Mouse (Mus musculus): ENCODE data around the gene Pde1b.

Pde1b gene

DNA sequence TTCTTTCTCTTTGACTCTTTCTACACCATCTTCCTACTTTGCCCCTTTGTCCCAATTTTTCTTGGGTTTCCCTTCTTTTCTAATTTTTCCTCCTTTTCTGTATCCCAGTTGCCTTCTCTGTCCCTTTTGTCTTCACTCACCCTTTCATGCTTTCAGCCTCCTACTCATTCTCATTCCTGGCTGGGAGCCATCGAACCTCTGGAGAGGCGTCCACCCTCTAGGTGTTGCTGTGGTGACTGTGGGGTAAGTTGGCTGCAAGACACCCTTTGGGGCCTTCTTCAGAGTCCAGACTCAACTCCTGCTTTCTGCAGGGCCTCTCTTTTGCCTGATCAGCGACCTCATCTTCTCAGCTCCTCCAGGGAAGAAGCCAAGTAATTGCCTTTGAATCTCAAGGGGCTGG, 6.5 kb downstream of the Pde1b start:
- no peak for DNase-seq (ENCODE audit: low spot score in 2 of 2)

GRCm38 (mm10) chr15:103511652-103512051, 8.8 kb downstream of the Pde1b start:
- DNase-seq (ENCODE audit: low spot score in 2 of 2): no peak

DNA sequence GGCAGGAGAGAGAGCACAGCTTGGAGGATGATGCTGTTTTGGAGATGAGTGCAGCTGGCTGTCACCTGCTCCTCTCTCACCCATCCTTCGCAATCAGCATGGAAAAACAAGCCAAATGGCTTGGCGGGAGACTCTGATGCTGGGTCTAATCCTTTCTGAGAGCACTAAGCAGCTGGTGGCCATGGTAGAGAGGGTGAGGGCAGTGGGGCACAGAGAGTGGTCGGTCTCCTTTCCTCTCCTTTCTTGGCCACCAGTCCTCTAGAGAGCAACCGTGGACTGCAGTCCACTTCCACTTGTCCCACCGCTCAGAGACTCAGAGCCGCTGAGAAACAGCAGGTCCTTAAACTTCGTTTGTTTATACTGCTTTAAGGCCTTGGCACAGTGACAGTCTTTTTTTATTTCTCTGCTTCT, 10.8 kb downstream of the Pde1b start:
- DNase-seq (ENCODE audit: low spot score in 2 of 2): no peak

DNA sequence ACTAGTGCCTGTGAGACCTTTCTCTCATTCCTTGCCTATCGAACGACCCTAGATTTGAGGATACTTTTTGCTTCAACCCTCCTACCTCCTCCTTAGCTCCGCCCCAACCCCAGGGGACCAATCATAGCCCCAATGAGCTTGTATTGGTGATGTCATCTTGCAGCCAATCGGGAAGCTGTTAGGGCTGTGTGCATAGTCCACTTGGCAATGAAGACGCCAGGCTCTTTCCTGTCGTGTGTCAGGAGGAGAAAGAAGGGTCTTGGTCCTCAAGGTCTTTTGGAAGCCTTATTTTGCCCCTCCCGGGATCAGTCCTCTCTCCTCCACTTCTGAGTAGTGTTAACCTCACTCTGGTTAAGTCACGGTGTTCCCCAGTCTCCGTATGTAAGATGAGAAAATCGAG, 11.3 kb downstream of the Pde1b start:
- DNase-seq (ENCODE audit: low spot score in 2 of 2): peak; percentile 58 to 75

DNA sequence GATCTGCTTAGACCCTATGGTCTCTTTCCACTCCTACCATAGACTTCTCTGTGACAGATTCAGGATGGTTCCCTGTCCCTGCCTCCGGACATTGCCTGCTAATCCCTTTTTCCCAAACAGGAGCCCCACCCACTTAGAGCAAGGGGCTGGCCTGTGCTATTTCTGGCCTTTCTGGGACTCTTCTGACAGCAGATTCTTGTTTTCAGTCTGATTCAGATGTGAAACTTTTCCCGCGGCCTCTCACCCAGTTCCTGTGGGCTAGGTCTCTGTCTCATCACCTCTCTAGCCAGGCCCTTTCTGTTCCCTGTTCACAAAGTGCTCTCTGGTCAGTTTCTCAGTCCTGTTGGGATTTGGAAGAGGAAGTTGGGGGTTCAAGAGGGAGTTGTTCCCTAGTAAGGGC, 12.1 kb downstream of the Pde1b start:
- DNase-seq (ENCODE audit: low spot score in 2 of 2): no peak

- no peak for DNase-seq (ENCODE audit: low spot score in 2 of 2)
Measured at GRCm38 (mm10) chr15:103518600-103519385, 16.0 kb downstream of the Pde1b start.

DNA sequence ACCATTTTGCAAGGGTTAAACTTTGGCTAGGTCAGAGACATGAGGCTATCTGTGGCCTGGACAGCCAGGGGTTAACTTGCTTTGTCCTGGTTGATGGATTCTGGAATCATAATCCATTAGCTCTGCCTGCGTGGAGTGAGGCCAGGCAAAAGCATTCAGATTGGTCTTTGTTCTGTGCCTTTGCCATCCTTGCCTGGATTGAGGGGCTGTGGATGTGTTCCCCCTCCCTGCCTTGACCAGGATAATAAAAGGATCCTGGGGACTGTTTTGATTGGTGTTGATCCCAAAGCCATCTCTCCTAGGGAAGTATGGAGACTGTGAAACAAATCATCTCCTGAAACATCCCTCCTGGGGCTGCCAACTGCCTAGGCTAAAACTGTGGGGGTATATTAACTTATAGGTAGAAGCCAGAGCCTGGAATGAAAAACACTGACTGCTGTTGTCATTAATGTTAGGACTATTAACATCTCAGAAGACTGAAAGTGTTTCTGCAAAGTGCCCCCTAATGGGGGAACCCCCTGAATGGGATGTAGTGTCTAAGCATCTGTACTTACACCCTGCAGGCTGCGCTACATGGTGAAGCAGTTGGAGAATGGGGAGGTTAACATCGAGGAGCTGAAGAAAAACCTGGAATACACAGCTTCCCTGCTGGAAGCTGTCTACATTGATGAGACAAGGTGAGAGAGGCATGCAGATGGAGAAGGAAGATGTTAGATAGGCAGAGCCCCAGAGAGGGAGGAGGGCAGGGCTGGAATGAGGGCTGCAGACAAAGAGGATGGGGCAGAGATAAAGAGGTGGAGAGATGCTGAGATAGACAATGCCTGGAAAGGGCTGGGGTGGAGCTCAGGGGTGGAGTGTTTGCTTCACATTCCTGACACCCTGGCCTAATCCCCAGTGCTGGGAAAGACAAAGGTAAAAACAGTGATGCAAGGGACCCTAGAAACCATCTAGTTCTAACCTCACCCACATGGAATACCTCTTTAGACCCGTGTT, 16.8 kb downstream of the Pde1b start:
- no peak for DNase-seq (ENCODE audit: low spot score in 2 of 2)

- no peak for DNase-seq (ENCODE audit: low spot score in 2 of 2)
Measured at GRCm38 (mm10) chr15:103522458-103523099, 19.7 kb downstream of the Pde1b start.

DNA sequence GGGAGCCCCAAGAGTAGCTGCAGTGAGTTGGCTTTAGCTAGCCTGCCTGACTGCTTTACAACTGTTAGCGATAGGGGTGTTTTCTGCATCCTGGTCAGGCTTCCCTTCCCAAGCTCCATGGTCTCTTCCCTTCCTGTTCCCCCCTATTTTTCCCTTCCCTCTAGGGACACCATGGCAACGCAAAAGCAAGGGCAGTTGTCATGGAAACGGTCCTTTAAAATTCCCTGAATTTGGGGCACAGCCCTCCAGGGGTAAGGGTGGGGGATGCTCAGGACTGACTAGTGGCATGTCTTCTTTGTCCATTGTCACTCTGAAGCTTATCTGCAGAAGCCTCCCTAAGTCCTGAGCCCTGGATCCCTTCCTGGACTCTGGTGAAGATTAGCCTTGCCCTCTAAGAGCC, 20.3 kb downstream of the Pde1b start:
- no peak for DNase-seq (ENCODE audit: low spot score in 2 of 2)

DNA sequence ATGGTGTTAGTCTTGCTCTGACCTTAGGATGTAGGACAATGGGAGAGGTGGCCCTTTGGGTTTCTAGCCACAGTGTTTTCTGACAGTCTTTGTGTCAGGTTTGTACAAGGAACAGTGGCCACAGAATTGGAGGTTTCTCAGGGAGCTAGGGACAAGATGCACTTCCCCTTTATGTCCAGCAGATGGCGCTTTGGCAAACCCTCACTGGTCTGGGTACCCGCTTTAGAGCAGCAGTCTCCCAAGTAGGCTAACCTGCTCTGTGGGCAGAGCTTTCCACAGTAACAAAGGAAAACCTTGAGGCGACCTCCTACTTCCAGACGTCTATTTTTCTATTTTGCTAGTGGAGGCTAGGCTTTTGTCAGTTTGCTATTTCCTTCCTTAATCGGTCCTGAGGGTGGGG, 27.5 kb downstream of the Pde1b start:
- no peak for DNase-seq (ENCODE audit: low spot score in 2 of 2)

DNA sequence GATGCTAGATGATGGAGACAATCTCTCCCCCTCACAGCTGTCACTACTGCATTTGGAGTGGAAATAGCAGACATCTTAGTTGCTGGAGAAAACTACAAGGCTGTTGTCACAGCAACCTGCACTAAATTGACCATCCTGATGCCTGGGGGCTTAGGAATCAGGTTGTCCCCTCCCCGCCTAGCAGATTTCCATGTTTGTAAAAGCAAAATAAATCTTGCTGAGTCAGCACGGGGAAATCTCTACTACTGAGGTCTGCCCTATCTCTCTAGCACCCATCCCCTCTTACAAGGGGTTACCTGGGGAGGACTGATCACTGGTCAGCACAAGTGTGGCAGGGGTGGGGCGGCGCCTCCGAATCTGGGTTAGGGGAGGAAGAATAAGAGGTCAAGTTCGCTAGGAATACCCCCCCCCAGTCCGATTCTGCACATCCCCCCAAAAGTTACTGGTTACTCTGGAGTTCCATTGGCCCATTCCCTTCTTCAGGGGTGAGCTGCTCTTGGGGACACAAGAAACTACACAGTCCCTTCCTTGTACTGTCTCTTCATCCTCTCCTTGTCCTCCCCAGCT, 31.3 kb downstream of the Pde1b start:
- no peak for DNase-seq (ENCODE audit: low spot score in 2 of 2)

- no peak for DNase-seq (ENCODE audit: low spot score in 2 of 2)
Measured at GRCm38 (mm10) chr15:103535030-103535429, 32.2 kb downstream of the Pde1b start.

DNA sequence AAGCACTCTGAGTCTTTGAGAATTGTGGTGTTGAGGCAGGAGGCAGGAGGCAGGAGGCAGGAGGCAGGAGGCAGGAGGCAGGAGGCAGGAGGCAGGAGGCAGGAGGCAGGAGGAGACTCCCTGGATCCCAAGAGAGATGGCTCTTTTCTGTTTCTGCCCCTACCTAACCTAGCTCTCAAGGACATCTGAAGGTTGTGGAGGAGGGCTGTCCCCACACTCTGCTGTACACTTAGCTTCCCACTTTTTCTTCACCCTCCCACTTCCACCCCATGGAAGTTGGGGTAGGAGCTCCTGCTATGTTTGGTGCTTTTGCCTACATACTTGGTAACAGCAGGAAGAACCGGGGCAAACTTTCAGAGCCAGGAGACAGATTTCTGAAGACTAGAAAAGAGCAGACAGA, 33.0 kb downstream of the Pde1b start:
- DNase-seq (ENCODE audit: low spot score in 2 of 2): no peak

DNA sequence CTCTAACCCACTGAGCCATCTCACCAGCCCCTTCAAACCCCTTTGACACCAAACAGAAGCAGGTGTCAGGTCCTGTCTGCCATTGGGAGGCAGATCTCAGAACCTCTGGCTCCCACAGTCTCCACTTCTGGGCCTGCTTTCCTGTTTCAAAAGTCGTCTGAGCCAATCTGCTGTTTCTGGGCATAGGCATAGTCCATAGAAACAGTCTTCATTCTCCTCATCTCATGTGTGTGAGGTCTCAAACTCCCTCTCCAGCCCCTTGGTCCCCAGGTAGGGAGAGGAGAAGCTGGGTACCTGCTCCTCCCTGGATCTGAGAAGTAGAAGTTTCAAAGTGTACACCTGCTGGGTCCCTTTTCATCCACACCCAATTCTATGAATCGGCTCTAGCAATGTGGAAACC, 33.6 kb downstream of the Pde1b start:
- DNase-seq (ENCODE audit: low spot score in 2 of 2): no peak

DNA sequence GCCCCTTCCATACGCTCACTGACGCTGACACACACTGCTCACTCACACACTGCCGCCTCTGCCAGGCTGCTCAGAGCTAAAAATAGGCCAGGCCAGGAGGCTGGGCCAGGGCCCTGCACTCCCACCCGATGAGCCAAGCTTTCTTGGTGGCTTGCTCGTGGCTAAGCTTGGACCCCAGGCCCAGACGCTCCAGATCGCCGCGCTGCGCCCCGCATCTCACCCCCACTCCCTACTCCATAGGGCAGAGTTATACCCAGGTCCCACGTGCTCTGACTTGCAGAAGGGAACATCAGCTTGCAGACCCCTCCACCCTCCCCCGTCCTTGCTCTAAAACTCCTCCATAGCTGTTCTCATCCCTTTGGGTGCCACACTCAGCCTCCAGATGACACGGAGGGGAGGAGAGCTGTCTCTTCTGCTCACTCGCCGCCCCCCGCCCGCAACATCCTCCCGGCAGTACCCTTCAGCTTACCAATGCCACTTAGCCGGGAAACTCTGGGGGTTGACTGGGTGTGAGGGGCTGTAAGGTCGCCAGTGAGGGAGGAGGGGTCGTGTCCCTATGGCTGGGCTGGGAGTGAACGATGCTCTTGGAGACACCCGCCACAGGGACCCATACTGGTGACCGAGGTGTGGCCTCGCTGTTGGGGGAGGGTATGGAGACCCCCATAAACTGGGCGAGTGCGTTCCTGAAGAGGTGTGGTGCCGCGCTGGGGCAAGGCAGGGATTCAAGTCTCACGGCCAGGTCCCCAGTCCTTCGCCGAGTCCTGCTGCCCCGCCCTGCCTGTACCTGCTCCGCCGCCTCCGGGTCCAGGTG, 34.4 kb downstream of the Pde1b start:
- DNase-seq (ENCODE audit: low spot score in 2 of 2): peak in 1 of 2 experiments; percentile 59

DNA sequence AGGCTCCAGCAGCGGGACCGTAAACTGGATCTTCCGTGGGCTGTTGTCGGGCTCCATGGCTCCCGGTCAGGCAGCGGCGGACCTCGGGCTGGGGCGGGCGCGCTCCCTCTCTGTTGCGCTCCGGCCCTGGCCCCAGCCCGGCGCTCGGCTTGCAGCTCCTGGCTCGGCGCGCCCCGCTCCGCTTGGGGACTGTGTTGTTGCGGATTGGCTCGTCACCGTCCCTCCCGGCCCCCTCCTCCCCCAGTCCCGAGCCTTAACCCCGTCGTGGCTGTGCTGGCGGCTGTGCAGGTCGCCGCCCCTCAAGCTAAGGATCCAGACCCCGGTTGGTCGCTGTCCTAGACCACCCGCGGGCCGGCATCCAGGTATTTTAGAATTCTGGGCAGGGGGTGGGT, 35.0 kb downstream of the Pde1b start, which contains the start of gene Ppp1r1a:
Gene Ppp1r1a (minus strand): TSS at position 182 of the 392 bp plus-strand sequence.
- peak; percentile 38 to 73 for DNase-seq (ENCODE audit: low spot score in 2 of 2)

DNA sequence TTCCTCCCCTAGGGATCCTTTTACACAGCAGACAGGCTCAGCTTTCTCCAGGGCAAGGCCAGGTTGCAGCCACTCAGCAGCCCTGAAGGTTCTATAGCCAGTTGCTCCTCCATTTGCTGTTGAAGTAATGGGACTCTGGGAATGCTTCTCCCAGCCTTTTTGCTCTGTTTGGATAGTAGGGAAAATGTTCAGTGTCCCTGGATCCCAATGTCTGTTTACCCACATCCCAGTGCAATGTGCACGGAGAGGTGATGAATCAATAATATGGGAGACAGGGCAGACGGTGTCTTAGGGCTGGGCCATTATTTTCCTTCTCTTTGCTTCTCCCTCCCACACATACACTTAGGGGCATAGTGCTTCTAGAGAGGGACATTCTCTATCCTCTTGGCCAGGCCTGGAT, 36.4 kb downstream of the Pde1b start:
- peak in 1 of 2 experiments; percentile 29 for DNase-seq (ENCODE audit: low spot score in 2 of 2)

- DNase-seq (ENCODE audit: low spot score in 2 of 2): peak in 1 of 2 experiments; percentile 44
Measured at GRCm38 (mm10) chr15:103540646-103541045, 37.8 kb downstream of the Pde1b start.

DNA sequence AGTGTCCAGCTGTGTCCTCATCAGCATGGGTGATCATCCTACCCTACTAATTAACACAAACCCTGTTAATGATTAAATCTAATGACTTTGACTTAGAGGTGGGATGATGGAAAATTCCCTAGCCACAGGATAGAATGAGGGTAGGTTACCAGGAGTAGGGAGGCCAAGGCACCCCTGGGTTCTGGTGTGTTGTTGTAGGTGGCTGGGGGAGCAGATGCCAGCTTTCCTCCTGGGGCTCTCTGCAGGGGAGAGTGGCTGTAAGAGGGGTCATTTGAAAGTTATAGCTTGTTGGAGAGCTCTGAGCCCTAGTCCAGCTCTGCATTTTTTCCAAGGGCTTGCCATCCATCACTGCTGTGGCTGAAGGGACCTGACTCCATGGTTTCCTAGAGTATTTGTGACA, 39.7 kb downstream of the Pde1b start:
- peak; percentile 9 to 33 for DNase-seq (ENCODE audit: low spot score in 2 of 2)

GRCm38 (mm10) chr15:103547983-103548382, 45.1 kb downstream of the Pde1b start:
- DNase-seq (ENCODE audit: low spot score in 2 of 2): peak in 1 of 2 experiments; percentile 2

DNA sequence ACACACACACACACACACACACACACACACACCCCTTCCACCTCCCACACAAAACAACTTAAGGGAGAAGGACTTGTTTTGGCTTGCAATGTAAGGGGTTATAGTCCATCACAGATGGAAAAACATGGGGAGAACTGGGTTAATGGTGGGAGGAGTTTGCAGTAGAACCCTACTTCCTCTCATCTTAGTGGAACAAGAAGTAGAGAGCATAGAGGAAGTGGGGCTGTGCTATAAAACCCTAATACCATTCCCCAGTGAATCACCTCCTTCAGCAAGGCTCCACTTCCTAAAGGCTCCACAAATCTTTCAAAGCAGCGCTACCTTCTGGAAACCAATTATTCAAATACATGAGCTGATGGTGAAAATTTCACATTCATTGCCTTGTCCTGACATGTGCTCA, 46.6 kb downstream of the Pde1b start:
- DNase-seq (ENCODE audit: low spot score in 2 of 2): peak in 1 of 2 experiments; percentile 9
